Mouse (Mus musculus): ENCODE results near the gene Zxdc.
A peak's percentile ranks its signal among the peaks of the same experiment; 100 is the strongest.

Gene Zxdc

GRCm38 (mm10) chr6:90368976-90369724 lies at the start of gene Zxdc:
Gene Zxdc (plus strand): TSS chr6:90369492.
- DNase-seq = peak; percentile 99

DNA sequence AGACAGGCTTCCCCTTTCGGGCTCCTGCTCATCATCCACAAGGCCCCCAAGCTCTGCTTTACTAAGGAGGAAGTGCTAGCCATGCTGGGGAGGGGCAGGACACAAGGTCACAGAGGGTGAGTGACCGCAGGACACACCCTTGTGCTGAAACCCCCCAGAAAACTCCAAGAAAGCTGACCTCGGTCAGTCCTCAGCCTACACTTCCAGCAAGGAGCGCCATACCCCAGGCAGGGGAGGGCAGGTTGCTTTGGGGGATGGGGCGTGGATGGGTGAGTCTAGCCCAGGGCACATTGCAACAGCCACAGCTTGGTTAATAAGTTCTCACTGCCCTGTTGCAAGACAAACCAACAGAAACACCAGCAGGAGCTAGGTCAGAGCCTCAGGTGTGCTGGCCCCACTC lies 48.9 kb upstream of the Zxdc start:
- DNase-seq = no peak

DNA sequence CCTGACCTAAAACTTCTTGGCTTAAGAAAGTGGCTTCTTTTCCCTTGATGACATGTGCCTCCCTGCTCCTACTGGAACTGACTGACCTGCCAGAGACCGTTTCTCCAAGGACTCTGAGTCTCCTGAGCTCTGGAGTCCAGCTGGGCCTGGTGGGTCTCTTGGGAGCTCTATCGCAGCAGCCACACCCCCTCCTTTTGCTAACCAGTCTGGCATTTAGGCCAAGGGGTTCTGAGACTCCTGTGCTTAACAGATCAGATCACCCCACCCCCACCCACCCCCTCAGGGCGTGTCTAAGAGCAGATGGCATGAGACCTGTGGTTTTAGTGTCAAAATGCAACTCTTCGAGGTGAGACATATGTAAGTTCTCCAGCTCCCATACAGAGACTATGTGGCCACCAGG lies 47.5 kb upstream of the Zxdc start:
- no peak for DNase-seq

DNA sequence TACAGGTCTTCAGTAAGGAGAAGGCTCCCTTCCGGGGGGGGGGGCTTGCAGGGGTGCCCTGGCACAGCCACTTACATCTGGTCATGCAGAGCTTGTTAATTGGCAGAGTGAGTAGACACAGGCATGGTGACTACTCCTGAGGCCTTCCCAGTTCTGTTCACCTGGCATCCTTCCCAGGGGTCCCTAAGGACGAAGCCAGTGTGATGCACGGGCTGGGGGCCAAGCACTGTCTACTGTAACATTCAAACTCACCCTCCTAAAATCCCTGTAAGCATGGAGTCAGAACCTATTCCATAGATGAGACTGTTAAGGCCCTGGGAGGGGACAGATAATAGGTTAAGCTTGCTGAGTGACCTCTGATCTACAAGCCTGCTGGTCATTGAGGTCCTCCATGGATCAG lies 45.3 kb upstream of the Zxdc start:
- DNase-seq = no peak

- DNase-seq = no peak
Observed at GRCm38 (mm10) chr6:90324463-90324862, 44.8 kb upstream of the Zxdc start.

GRCm38 (mm10) chr6:90324991-90325390 lies 44.3 kb upstream of the Zxdc start, which contains the start of gene Chst13:
Gene Chst13 (minus strand): TSS chr6:90325185.
- DNase-seq = peak; percentile 20

- peak; percentile 5 for DNase-seq
Observed at GRCm38 (mm10) chr6:90327670-90328069, 41.6 kb upstream of the Zxdc start.

GRCm38 (mm10) chr6:90329953-90330352 lies 39.3 kb upstream of the Zxdc start:
- peak; percentile 40 for DNase-seq

- DNase-seq = no peak
Observed at GRCm38 (mm10) chr6:90332561-90333425, 36.5 kb upstream of the Zxdc start, which contains the start of gene Uroc1. Gene Uroc1 (plus strand): TSS chr6:90333284.

DNA sequence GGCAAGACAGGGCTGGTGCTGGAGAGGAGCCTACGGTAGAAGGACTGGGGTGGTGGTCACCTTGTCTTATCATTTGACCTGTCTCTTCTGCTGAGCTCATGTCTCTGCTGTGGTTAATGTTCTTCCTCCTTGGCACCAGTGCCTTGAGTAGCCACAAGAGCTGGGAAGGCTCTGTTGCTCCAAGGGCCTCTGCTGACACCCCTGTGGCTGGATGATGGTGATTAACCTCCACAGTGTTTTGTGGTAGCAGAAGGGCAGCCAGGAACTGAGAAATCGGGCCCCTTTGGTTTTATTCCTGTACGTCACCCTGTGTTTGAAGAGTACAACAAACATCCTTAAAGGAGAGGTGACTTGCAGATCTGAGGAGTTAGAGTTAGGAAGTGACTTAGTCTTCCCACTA lies 35.0 kb upstream of the Zxdc start:
- DNase-seq = no peak

DNA sequence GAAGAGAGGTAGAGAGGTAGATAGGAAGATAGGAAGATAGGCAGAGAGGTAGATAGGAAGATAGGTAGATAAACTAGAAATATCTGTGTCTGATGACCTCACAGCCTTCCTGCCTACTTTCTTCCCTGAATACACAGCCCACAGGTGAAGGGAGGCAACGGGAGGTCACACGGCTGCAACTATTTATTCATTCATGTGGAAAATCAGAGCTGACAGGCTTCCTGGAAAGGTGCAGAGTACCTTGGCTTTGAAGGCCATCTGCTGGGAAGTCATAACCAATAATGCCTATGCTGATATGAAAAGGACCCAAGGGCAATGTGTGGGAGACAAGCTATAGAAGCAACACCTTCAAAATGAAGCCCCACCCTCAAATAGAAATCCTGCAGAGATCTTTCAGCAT lies 26.9 kb upstream of the Zxdc start:
- no peak for DNase-seq

GRCm38 (mm10) chr6:90347183-90347582 lies 22.1 kb upstream of the Zxdc start:
- DNase-seq = peak; percentile 8

DNA sequence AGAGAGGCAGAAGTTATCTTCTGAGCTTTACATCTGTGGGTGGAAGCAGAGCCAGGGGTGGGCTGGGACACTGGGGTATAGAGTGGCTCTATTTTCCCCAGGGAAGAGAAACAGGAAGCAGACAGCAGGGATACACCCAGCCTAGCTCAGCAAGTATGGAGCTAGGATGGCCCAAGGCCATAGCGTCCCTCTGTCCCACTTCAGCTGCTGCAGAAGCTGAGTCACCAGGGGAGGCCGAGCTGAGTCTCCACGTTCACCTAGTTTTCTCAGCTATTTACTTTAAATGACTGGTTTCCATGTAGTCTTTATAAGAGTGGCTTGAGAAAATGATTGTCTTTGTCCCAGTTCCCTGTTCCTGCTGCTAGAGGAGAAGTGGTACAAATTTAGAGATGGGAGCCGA lies 20.8 kb upstream of the Zxdc start:
- DNase-seq = no peak

DNA sequence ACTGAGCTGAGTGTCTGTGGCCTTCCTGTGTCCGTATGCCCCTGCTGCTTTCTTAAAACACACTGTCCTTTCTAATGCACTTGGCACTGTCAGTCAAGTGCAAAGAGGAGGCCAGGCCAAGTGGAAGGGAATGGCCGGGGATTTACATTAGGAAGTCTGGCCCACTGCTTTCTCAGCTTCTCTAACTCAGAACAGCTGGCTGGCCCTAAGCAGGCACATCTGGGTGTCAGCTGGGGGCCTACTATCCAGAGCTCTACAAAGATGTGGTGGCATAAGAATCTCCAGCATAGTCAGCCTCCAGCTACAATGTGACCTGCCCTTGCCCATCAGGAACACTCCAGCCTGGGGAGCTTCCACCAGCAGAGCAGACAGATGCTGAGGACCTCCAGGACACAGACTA lies 19.3 kb upstream of the Zxdc start:
- DNase-seq = no peak

- DNase-seq = no peak
Observed at GRCm38 (mm10) chr6:90358142-90358541, 11.2 kb upstream of the Zxdc start.

- no peak for DNase-seq
Observed at GRCm38 (mm10) chr6:90359445-90359844, 9.8 kb upstream of the Zxdc start.

DNA sequence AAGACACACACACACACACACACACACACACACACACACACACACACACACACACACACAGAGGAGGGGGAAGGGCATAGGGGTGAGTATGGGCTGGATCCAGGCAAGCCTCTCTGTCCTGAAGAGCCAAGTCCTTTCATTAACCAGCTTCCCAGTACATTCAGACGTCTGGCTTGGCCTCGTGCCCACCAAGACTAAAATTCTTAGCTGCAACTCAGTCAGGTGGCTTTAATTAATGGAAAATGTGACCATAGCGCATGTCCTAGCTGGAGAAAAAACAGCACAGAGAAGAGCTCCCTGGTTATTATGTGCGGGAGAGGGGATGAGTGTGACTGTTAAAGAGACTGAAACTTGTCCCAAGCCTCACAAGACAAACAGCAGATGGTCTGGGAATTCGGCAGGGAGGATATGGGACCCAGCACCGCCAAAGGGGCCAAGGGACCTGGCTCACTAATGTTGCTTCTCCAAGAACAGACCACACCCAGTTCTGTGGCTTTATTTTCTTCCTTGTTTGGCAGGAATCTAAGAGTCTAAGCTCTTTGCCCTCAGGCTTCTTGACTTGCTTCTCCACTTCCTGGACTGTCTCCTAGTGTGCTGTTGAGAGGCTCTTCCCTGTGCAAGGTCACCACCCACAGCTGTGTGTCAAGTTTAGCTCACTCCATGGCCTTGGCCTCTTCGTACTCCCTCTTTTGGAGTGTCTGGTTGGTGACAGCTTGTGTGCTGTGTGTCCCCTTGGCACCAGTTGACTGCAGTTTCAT lies 9.1 kb upstream of the Zxdc start:
- peak; percentile 42 for DNase-seq

DNA sequence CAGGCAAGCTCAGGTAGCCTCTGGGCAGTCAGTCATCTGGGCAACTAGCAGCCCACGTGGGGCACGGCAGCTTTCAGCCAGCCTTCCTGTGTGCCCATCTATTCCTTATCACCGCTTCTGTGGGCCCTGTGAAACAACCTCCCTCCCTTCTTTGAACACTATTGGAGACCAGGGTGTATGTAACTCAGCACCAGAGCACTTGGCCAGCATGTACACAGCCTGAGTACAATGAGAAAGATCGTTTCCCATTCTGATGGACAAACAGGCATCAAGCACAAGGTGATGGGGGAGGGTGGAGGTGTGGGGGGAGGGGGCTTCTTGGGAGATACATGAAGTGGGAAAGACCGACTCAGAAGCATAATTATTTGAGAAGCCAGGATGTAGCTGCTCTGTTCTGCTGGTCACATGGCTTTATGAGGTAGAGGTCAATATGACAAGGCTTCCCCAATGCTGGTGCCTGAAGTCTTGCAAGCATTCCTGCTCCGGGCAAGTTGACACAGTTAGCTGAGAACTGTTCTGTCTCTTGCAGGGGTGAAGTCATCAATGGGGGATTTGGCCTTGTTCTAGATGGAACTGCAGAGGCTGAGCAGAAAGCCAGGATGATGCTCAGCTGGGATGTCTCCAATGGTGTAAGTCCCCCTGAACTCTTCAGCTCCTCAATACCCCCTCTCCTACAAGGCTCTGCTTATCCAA lies 8.2 kb upstream of the Zxdc start:
- no peak for DNase-seq

GRCm38 (mm10) chr6:90363301-90363700 lies 6.0 kb upstream of the Zxdc start:
- DNase-seq = no peak

DNA sequence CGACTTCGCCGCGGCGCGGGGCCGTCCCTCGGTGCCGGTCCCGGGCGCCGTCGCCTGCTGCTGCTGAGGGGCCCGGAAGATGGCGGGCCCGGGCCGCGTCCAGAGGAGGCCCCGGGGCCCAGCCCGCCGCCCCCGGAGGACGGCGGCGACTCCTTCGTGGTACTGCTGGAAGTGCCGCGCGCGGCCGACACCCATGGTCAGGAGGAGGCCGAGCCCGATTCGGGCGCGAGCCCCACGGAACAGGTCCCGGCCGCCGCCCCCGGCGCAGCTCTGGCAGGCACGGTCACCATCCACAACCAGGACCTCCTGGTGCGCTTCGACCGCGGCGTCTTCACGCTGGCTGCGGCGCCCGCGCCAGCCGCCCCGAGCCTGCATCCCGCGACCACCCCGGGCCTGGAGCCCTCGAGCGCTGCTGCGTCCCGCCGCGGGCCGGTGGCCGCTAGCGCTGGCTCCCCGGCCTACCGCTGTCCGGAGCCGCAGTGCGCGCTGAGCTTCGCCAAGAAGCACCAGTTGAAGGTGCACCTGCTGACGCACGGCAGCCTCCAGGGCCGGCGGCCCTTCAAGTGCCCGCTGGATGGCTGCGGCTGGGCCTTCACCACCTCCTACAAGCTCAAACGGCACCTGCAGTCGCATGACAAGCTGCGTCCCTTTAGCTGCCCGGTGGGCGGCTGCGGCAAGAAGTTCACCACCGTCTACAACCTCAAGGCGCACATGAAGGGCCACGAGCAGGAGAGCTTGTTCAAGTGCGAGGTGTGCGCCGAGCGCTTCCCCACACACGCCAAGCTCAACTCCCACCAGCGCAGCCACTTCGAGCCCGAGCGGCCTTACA lies 647 bp downstream of the Zxdc start:
- DNase-seq = peak; percentile 37

GRCm38 (mm10) chr6:90374647-90375046 lies 5.4 kb downstream of the Zxdc start:
- peak; percentile 65 for DNase-seq

- no peak for DNase-seq
Observed at GRCm38 (mm10) chr6:90377708-90378107, 8.4 kb downstream of the Zxdc start.
